Mouse (Mus musculus) natural killer cell, adult 2 months (primary cell): ENCODE measurements around the gene Trabd.
A peak's percentile ranks its signal among the peaks of the same experiment; 100 is the strongest.

ENCODE experiments used
- DNase-seq, 2 experiments: peaks; one replicate each; pipeline ENCODE4 v3.0.0; 2022; ENCODE audit warnings: low spot score in 2 of 2

Gene Trabd

DNA sequence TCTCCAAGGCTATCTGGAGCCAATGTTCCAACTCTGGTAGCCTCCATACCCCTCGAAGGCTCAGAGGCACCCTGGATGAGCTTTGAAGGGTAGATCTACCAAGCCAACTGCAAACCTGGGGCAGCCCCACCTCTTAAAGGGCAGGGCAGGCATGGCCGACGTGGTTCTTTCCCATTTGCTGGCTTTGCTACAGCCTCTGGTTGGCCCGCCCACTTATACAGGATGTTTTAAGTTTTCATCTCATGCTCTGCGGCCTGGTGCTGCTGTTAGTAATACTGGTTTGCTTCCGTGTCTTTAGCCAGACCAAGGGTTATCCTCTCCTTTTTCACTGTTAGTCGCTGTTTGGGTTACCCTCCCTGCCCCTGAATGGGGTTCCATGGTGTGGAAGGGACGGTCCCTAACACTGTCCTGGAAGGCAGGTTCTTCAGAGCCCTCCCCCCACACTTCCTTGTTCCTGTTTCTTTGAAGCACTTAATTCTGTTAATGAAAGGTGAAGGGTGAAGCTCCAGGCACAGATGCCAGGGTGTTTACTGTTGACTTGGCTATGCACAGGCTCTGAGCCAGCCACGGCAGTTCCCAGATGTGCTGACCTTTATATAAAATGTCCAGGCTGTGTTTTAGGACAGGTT, 3.4 kb downstream of the Trabd start:
- peak; percentile 72 to 78 for DNase-seq

DNA sequence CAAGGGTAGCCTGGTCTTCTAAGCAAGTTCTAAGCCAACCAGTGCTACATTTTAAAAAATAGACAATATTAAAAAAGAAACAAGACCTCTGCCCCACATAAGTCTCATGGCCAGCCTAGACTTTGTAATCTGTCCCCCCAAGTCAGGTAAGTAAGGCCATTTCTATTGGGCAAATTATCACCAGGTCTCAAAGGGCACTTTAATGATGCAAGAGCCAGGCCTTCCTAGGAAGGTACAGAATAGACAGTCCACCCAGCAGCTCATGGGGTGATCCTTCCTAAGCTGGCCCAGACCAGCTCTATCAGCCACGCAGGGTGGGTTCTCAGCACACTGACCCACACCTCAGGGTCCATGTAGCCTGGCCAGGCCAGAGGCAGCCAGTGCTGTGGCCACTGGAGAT, 9.0 kb downstream of the Trabd start:
- no peak for DNase-seq

DNA sequence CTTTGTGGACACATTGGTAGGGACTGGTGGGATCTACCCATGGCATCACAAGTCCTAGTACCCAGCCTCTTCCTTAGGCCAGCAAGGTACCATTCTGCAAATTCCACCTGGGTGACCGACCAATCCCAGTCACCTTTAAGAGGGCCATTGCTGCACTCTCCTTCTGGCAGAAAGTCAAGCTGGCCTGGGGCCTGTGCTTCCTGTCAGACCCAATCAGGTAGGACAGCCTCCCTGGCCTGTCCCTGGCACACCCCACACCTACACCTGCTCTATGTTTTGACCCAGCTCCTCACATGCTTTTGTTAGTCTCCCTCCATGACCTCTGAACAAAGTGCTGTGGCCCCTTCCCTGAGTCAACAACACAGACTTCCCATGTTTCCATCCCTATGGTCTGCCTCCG, 9.9 kb downstream of the Trabd start:
- no peak for DNase-seq

DNA sequence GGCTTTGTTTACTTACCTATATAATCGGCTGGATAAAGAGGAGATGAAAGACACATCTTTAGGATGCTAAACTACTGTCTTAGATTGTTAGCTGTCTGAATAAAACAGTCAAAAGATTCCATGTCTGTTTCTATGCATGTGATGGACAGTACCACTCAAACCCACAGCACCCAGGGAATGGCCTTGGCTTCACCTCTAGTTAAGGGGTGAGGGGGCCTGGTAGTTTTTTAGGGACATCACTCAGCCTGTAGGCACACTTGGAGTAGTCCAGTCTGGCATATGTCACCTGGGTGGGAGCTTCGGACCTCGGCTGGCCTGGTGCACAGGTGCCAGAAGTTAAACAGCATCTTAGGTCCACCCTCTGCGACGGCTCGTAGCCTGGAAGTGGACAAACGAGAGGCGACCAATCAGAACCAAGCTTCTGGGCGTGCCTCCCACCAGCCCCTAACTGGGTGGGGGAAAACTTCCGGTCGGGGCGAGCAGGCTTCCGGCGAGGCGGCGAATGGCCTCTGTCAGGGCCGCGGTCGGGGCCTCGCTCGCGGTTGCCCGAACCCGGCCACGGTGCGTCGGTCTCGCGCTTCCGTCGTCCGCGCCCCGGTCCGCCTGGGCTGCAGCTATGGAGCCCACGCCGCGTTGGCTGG, 13.8 kb downstream of the Trabd start, which contains the start of gene Selenoo:
Gene Selenoo (plus strand): TSS at position 478 of the 641 bp plus-strand sequence.
- DNase-seq = peak; percentile 77 to 81

DNA sequence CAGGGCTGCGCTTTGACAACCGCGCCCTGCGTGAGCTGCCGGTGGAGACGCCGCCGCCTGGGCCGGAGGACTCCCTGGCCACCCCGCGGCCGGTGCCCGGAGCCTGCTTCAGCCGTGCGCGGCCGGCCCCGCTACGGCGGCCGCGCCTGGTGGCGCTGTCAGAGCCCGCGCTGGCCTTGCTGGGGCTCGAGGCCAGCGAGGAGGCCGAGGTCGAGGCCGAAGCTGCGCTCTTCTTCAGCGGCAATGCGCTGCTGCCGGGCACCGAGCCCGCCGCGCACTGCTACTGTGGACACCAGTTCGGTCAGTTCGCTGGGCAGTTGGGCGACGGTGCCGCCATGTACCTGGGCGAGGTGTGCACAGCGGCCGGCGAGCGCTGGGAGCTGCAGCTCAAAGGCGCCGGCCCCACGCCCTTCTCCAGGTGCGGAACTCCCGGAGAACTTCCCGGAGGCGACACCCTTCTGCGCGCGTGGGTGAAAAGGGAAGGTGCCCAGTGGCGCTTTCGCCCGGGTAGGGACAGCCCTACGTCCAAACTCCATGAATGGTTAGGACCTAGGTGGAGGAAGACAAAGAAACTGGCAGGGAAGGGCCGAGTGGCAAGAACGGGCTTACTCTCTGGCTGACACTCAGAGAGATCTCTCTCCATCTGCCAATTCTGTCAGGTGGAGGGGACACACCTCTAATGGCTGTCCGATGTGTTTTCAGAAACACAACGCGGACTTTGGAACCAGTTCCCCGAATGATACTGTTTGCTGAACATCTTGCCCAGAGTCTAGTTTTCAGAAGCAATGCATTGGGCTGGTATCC, 14.5 kb downstream of the Trabd start:
- no peak for DNase-seq

DNA sequence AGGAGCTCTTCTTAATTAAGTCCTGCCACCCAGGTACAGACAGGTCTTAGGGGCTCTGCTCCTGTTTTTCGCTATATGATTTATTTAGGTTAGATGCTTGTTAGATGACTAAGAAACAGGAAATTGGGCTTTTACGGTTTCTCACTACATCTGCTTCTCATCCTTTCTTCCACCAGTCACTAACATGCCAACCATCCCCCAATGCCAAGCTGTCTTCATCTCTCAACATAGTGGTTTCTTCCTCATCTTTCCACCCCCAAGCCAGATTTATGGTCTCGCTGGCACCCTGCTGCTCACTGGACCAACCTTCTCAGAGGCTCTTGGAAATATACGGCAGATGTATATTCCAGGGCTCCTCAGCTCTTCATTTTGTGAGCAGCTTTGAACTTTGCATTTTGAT, 15.7 kb downstream of the Trabd start:
- no peak for DNase-seq

DNA sequence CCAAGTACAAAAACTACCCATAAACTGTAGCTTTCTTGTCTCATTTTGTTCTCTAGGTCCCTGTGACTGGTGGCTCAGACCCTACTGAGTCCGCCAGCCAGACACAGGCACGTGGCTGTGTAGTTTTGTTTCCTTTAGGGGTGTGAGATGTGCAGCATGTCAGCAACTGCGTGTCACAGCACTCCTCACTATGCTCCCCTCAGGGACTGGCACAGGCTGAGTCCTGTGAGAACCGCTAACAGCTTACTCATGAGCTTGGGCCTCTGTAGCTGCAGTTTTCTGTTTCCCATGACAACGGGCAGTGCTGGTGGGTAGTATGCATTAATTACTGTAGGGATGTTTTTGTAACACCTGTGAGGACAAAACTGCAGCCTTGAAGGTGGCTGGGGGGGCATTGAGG, 17.3 kb downstream of the Trabd start:
- no peak for DNase-seq

DNA sequence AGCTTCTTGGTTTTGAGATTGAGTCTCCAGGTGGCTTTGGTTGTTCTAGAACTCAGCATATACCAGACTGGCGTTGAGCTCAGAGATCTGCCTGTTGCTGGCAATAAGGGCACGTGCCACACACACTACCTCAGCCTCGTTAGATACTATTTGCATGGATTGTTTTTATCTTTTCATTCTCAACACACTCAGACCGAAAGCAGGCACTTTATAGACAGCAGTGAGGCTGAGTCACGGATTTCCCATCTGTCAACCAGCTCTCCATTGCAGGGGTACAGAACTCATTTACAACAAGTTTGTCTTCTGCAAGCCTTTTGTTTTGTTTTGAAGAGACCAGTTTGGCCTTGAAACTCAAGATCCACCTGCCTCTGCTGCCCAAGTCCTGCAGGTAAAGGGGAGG, 22.5 kb downstream of the Trabd start:
- no peak for DNase-seq

DNA sequence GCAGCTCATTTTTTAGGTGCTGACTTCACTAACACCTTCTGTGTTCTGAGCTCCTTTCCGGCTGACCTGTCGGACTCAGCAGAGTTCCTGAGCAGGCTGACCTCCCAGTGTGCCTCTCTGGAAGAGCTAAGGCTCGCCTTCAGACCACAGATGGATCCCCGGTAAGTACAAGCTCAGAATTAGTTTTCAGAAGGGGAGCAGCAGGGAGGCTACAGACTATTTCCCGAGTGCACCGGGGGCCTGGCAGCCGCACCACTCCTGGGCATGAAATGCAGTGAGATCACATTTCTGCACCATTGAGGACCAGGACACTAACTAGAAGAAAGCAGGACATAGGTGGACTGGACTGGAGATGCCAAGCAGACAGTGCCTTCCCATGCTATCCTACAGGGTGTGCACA, 23.7 kb downstream of the Trabd start:
- no peak for DNase-seq

DNA sequence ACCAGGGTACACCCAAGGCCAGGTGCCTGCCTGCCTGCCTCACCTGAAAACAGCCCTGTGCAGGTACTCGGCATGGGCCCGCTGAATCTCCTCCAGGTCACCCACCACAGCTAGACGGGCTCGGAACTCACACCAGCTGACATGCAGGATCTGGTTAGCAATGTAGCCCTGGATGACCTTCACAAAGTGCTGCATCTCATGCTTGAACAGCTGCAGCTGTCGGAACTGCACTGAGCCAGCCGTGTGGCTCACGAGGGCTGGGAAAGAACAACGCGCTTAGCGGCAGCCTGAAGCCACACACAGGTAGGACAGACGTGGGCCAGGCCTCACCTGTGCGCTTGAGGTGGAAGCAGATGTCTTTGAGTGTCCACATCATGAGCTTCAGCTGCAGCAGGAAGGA, 25.9 kb downstream of the Trabd start:
- no peak for DNase-seq

DNA sequence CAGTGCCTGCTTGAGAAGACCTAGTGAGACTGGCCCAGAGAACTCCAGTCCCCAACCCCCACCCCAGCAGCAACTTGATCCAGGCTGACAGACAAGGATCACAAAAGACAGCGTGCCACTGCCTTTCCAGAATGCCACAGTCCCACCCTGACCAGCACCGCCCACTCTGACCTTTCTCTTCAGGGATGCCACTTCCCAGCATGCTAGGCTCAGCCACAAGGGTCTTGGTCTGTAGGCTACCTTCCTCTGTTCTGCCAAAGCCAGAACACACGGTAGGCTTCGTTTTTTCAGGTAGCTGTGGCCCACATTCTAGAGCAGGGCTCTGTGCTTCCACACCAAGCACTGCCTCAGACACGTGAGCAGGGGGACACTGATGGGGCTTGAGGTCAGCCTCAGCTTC, 27.7 kb downstream of the Trabd start:
- no peak for DNase-seq

DNA sequence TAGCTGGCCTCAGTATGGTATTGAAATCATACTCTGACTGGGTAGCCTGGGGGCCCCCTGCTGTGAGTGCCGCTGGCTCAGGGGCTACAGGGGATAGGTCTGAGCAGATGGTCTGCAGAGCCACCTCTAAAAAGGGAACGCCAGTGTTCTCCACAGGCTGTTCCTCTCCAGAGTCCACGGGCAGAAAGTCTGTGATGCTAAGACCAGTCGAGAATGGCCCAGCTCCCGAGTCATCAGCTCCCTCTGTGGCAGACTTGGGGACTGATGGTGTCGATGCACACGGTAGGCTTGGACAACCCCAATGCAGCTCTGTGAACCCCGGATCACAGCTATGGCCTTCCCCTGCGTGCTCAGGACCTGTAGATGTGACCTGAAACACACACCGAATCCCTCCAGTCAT, 29.0 kb downstream of the Trabd start:
- no peak for DNase-seq

DNA sequence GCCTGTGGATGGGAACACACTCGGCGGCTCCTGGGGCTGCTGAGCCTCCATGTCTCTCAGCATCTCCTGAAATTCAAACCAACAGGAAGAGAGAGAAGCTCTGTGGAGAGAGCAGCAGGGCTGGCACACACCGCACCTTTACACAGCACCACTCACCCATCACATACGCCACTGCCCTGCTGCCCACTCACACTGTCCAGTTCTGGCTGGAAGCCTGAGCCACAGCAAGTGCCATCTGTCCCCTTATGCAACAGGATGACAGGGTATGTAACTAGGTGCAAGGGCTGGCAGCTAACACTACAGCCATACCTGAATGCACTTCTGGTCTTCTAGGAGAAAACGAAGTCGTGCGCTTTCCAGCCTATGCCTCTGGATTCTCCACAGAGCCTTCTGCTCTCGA, 29.5 kb downstream of the Trabd start:
- no peak for DNase-seq

DNA sequence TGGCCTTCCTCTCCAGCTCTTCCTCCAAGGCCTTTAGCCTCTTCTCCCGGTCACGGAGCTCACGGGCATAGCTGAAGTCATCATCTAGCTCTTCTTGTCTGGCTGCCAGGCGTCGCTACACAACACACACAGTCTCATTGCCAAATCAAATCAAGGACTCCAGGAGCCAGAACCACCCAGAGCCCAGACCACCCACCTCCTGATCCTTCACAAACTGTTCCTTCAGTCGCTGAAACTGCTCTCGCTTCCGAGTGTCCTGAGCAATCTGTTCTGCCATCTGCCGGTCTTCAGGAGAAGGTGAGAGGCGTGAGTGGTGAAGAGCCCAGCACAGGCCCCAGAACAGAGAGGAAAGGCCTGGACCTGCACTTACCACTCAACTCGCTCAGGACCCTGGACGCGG, 31.1 kb downstream of the Trabd start:
- DNase-seq = no peak

DNA sequence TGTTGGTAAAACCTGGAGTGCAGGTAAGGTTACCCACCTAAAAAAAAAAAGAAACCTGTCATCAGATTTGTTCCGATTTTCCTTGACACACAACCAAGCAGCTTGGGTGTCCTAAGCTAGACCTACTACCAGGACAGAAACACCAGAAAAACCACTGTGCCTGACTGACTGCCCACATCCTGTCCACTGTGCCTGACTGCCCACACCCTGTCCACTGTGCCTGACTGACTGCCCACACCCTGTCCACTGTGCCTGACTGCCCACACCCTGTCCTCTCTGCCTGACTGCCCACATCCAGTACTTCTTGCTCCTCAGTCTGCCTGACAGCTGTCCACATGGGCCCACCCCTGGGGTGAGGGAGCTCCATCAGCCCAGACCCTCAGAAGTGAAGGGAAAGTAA, 32.1 kb downstream of the Trabd start:
- DNase-seq = peak; percentile 24 to 51

DNA sequence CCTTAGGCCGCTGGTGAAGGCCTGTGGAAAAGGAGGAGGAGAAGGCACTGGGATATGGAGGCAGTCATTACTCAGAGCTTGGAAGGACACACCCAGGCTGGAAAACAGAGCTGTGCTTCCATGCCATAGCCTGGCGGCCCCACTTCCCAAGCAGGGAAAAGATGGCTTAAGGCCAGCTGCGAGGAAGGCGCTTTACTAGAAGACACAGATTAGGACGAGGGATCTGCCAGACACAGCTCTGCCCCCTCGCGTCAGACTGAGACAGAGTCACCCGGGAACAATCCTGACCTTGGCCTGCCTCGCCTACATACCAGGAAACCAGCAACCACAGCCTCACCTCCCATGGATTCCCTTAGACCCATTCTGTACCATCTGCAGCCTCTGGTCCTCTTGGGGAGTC, 35.2 kb downstream of the Trabd start:
- DNase-seq = no peak

DNA sequence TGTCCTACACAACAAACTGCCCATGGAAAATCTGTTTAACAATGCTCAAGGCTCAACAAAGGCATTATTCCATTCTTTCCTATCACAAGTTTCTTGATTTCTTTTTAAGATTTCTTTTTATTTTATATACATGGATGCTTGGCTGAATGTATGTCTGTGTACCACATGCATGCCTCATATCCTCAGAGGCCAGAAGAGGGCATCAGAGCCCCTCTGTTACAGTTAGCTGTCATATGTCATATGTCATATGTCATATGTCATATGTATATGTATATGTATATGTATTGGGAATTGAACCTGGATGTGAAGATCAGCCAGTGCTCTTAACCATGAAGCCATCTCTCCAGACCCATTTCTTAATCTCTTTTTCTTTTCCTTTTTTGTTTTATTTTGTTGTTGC, 43.1 kb downstream of the Trabd start:
- DNase-seq = peak in 1 of 2 experiments; percentile 38

DNA sequence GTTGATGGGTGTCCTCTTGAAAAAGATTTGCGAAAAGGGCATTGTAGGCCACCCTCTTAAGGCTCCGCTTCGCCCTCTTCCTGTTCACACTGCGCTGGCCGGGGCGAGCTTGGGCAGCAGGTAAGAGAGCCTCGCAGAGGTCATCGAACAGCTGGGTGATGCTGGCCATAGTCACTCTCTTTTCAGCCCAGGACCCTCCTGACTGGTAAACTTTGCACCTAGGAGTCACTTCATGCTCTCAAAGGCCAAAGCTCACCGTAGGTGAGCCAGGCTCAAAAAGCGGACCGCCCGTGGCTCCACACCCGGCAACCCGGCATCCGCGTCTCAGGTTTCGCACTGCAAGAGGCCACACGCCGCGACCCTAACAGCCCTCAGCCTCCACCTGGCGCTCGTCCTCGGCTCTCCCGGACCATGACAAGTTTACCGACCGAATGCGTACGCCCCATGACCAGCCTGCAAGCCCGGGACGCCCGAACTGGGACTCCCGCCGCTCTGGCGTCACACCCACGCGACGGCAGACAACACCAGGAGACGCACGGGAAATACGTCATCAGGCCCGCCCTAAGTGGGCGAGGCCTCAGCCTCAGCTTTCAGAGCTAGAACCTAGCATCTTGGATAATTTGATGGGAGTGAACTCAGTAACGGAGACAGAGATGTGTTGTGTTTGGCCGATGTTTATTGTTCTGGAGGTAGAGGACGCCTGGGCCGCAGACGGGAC, 47.9 kb downstream of the Trabd start, which contains the start of gene Tubgcp6:
Gene Tubgcp6 (minus strand): TSS at position 464 of the 718 bp plus-strand sequence.
- peak; percentile 88 to 91 for DNase-seq

DNA sequence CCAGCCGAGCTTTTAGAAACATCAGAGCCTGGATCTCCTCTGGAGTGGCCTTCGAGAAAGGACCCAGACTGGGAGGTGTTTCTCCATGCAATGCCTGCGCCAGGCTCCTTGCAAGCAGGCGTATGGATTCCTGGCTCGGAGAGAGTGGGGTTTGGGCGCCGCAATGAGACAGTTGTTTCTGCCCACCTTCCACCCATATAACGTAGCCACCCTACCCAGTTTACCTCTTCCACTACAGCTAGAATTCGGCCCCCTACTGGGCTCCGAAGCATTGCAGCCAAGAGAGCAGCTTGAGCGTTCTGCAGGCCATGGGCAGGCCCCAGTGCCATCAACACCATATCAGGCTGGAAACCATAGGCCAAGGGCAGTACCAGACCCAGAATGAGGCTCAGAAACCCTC, 48.7 kb downstream of the Trabd start:
- no peak for DNase-seq

DNA sequence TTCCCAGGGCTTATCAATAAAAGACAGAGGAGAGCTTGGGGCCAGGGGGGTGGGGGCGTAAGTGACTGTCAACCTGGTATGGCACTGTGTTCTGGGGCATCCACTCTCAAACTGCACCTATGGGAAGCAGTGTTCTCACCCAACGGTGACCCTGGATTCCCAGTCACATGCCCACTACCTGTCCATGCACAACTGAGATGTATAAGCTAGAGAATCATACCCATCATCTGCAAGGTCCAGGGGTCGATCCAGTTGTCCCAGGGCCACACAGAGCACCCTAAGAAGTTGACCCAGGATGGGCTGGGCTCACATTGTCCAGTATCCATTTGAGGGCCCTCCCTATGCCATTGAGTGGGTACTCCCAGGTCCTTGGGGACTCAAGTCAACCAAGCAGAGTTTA, 49.4 kb downstream of the Trabd start:
- no peak for DNase-seq

DNA sequence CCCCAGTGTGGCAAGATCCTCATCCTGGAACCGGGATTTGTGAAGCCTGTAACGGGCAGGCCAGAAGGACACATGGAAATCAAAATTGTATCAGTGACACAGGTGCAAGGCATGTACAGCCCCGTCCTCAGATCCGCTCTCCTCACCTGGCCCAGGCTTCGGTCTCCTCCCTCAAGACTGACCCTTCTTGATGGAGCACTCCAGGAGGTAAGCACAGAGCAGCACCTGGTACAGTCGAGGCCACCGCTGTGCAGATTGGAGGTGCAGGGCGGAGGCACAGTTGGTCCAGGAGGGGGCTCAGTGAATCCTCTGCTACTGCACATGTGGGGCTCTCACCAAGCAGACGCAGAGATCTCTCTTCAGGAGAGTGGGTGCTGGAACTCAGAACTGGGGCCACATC, 50.4 kb downstream of the Trabd start:
- no peak for DNase-seq

DNA sequence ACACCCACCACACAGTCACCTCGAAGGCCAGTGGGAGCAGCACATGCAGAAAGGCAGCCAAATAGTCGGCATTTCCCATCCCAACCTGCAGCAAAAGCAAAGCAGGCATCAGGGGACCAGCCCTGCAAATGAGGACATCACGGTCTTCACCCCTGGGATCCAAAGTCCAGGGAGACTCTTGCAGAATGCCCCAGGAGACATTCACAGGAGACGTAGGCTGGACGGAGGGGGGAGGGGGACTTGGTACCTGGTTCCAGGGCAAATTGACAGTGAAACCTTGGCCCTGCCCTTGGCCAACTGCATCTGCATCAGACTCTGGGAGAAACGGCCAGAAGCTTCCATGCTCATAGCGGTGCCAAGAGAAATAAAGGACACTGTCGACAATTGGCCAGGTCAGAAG, 51.7 kb downstream of the Trabd start:
- no peak for DNase-seq
